Mouse (Mus musculus): Measurements from ENCODE around the gene Itgad. TPM values are rescaled to one million over a fixed set of nuclear protein-coding genes. Genes with fewer than 3 reads are reported as not detected.

Itgad gene
- polyA plus RNA-seq, 1 experiment from 2014 or later = not detected

DNA sequence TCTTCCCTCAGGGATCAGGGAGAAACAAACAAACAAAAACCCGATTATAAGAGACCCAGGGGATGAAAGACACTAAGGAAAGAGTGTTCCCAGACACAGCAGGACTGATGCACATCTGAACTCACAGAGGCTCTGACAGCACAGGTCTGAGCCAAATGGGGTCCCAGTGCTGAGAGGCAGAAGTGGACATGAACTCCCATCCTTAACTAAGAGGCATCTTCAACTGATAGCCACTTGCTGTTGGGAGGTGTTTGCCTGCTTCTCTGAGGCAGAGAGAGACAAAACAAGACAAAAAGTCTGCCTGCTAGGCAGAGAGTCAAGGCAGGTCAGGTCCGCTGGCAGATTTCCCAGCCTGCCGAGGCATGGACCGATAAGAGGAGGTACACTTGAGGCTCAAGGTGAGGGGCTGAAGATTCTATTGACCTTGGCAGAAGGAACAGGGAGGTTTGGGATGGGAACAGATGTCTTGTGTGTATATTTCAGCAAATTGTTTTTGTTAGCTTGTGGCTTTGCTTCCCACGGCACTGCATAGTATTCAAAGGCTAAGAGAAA, 102.7 kb downstream of the Itgad start:
- ATAC-seq = no peak
- H3K36me3 ChIP-seq (ENCODE audit: control insufficient read depth, insufficient read depth, low read length) = no peaks in the 10 kb centered on the region
- no peak overlapping the region for H3K27ac ChIP-seq (ENCODE audit: low read depth, low read length)
- H3K4me3 ChIP-seq (ENCODE audit: low read length) = no peak overlapping the region
- peaks cover 9% of the 10 kb centered on the region for H3K4me1 ChIP-seq (ENCODE audit: control insufficient read depth, insufficient read depth, low read depth, low read length)
- H3K9me3 ChIP-seq (ENCODE audit: control insufficient read depth, low read length) = no peaks in the 10 kb centered on the region
- 49% methylated on average over 5 of the region's 5 CpGs for WGBS
- H3K4me2 ChIP-seq (ENCODE audit: low read length) = no peak overlapping the region
- no peaks in the 10 kb centered on the region for H3K27me3 ChIP-seq (replicated peaks; ENCODE audit: control insufficient read depth, insufficient read depth, low read length)
- H3K9ac ChIP-seq (ENCODE audit: low read depth, low read length) = no peak overlapping the region

DNA sequence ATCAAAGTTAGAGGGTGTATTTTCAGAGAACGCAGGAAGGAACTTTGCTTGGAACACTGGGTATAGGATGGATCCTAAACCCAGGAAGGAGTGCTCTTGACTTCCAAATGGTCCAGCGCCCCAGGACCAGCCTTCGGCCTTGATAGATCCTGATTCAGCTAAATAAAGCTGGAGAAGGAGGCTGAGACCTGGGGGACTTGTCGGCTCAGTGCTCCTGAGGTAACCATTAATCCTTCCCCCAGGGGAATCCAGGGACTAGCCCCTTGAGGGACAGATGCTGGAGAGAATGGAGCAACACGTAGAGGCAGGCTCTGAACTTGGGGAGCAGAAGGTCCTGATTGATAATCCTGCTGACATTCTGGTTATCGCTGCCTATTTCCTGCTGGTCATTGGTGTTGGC, 111.2 kb downstream of the Itgad start, which contains the start of gene Slc5a2:
Gene Slc5a2 (plus strand): TSS at position 247 of the 400 bp plus-strand sequence.
- 84% methylated on average over 6 of the region's 6 CpGs for WGBS
- no peak for ATAC-seq
- no peaks in the 10 kb centered on the region for H3K36me3 ChIP-seq (ENCODE audit: control insufficient read depth, insufficient read depth, low read length)
- H3K4me3 ChIP-seq (ENCODE audit: low read length) = no peak within 1 kb of the TSS
- no peaks in the 10 kb centered on the region for H3K4me1 ChIP-seq (ENCODE audit: control insufficient read depth, insufficient read depth, low read depth, low read length)
- H3K27ac ChIP-seq (ENCODE audit: low read depth, low read length) = no peak within 1 kb of the TSS
- no peaks in the 10 kb centered on the region for H3K9me3 ChIP-seq (ENCODE audit: control insufficient read depth, low read length)
- no peak within 1 kb of the TSS for H3K9ac ChIP-seq (ENCODE audit: low read depth, low read length)
- H3K27me3 ChIP-seq (replicated peaks; ENCODE audit: control insufficient read depth, insufficient read depth, low read length) = no peaks in the 10 kb centered on the region
- no peak within 1 kb of the TSS for H3K4me2 ChIP-seq (ENCODE audit: low read length)

DNA sequence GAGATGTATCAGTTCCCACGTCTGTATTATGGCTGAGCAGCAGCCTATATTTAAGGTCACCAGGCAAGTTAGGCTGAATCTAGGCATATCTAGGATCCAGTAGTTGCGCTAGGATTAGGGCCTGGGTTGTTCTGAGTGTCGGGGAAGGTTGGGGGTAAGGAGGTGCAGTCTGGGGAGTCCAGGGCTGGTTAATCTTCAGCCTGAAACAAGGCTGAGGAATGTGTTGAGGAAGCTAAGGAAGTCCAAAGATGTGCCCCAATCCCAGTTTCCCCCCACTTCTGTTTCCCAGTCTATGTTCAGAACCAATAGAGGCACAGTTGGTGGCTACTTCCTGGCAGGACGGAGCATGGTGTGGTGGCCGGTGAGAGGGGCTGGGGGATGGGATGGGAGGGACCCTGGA, 111.9 kb downstream of the Itgad start:
- Histone ChIP-seq H3K4me3 (ENCODE audit: low read length) (no peak overlapping the region), H3K27me3 (replicated peaks; ENCODE audit: control insufficient read depth, insufficient read depth, low read length) (no peaks in the 10 kb centered on the region), H3K27ac (ENCODE audit: low read depth, low read length) (no peak overlapping the region), H3K36me3 (ENCODE audit: control insufficient read depth, insufficient read depth, low read length) (peaks cover 1% of the 10 kb centered on the region; the same call in 1 of the 2 replicates), H3K9me3 (ENCODE audit: control insufficient read depth, low read length) (no peaks in the 10 kb centered on the region), H3K4me1 (ENCODE audit: control insufficient read depth, insufficient read depth, low read depth, low read length) (no peaks in the 10 kb centered on the region), H3K4me2 (ENCODE audit: low read length) (no peak overlapping the region), H3K9ac (ENCODE audit: low read depth, low read length) (no peak overlapping the region)
- 87% methylated on average over 5 of the region's 5 CpGs for WGBS
- ATAC-seq = no peak

DNA sequence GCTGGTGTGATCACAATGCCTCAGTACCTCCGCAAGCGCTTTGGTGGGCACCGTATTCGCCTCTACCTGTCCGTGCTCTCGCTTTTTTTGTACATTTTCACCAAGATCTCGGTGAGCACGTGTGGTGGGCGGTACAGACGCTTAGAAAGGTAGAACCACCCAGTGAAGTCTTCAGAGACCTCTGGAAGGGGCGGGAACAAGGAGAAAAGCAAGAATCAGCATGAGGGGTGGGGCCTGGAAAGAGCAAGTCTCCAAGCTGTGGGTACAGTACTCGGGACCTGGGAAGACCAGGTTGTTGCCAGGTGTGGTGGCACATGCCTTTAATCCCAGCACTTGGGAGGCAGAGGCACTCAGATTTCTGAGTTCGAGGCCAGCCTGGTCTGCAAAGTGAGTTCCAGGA, 113.2 kb downstream of the Itgad start:
- Histone ChIP-seq H3K27ac (ENCODE audit: low read depth, low read length) (no peak overlapping the region), H3K9ac (ENCODE audit: low read depth, low read length) (no peak overlapping the region), H3K4me1 (ENCODE audit: control insufficient read depth, insufficient read depth, low read depth, low read length) (no peaks in the 10 kb centered on the region), H3K9me3 (ENCODE audit: control insufficient read depth, low read length) (no peaks in the 10 kb centered on the region), H3K36me3 (ENCODE audit: control insufficient read depth, insufficient read depth, low read length) (peaks cover 7% of the 10 kb centered on the region; the same call in 1 of the 2 replicates), H3K27me3 (replicated peaks; ENCODE audit: control insufficient read depth, insufficient read depth, low read length) (no peaks in the 10 kb centered on the region), H3K4me3 (ENCODE audit: low read length) (no peak overlapping the region), H3K4me2 (ENCODE audit: low read length) (no peak overlapping the region)
- 71% methylated on average over 13 of the region's 13 CpGs for WGBS
- ATAC-seq = no peak

DNA sequence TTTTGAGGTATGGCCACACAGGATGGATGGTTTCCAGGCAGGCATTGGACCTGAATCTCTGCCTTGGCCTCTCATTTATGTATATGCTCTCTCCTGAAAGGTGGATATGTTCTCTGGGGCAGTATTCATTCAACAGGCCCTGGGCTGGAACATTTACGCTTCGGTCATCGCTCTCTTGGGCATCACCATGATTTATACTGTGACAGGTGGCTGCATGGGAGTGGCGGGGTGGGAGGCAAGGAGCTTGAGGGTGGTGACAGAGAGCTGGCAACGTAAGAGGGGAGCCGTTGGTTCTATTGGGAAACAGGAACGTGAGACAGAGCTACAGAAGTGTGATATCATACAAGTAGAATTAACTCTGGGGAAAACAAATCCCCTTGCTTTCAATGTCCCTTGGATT, 113.6 kb downstream of the Itgad start:
- H3K27me3 ChIP-seq (replicated peaks; ENCODE audit: control insufficient read depth, insufficient read depth, low read length) = no peaks in the 10 kb centered on the region
- H3K9me3 ChIP-seq (ENCODE audit: control insufficient read depth, low read length) = no peaks in the 10 kb centered on the region
- H3K36me3 ChIP-seq (ENCODE audit: control insufficient read depth, insufficient read depth, low read length) = peaks cover 7% of the 10 kb centered on the region; the same call in 1 of the 2 replicates

DNA sequence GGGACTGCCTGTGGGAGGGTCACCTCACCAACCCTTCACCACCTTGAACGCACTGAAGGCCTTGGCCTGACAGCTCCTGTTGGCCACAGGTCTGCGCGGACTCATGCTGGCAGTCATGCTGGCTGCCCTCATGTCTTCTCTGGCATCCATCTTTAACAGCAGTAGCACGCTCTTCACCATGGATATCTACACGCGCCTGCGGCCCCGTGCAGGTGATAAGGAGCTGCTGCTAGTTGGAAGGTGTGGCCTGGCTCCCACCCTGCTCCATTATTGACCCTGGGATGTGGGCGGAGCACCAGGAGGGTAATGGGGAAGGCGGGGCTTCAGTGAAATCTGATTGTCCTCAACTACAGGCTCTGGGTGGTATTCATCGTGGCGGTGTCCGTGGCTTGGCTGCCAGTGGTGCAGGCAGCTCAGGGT, 116.3 kb downstream of the Itgad start:
- 67% methylated on average over 13 of the region's 13 CpGs for WGBS

More for the DNA sequence above, 113.6 kb downstream of the Itgad start:
- 84% methylated on average over 7 of the region's 7 CpGs for WGBS
- no peak for ATAC-seq
- no peak overlapping the region for H3K9ac ChIP-seq (ENCODE audit: low read depth, low read length)
- H3K4me3 ChIP-seq (ENCODE audit: low read length) = no peak overlapping the region
- H3K4me1 ChIP-seq (ENCODE audit: control insufficient read depth, insufficient read depth, low read depth, low read length) = no peaks in the 10 kb centered on the region
- H3K4me2 ChIP-seq (ENCODE audit: low read length) = no peak overlapping the region
- H3K27ac ChIP-seq (ENCODE audit: low read depth, low read length) = no peak overlapping the region

DNA sequence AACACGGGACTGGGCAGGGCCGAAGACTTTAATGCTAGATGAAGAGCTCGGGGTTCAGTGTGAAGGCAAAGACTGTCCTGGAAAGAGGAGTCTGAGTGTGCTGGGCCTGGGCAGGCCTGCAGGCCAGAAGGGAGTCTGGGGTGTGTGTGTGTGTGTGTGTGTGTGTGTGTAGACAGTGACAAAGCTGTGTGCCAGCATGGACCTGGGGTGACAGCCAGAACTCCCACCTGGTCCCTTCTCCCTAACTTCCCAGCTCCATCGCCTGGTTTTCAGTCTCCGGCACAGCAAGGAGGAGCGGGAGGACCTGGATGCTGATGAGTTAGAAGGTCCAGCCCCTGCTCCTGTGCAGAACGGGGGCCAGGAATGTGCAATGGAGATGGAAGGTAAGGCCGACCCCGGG, 117.3 kb downstream of the Itgad start:
- H3K4me2 ChIP-seq (ENCODE audit: low read length) = no peak overlapping the region
- no peaks in the 10 kb centered on the region for H3K27me3 ChIP-seq (replicated peaks; ENCODE audit: control insufficient read depth, insufficient read depth, low read length)
- no peaks in the 10 kb centered on the region for H3K9me3 ChIP-seq (ENCODE audit: control insufficient read depth, low read length)
- H3K4me1 ChIP-seq (ENCODE audit: control insufficient read depth, insufficient read depth, low read depth, low read length) = no peaks in the 10 kb centered on the region
- H3K36me3 ChIP-seq (ENCODE audit: control insufficient read depth, insufficient read depth, low read length) = peaks cover 20% of the 10 kb centered on the region
- 96% methylated on average over 9 of the region's 9 CpGs for WGBS
- H3K27ac ChIP-seq (ENCODE audit: low read depth, low read length) = no peak overlapping the region
- no peak overlapping the region for H3K9ac ChIP-seq (ENCODE audit: low read depth, low read length)
- no peak for ATAC-seq
- no peak overlapping the region for H3K4me3 ChIP-seq (ENCODE audit: low read length)

More for the DNA sequence above, 116.3 kb downstream of the Itgad start:
- Histone ChIP-seq H3K4me2 (ENCODE audit: low read length) (no peak overlapping the region), H3K27me3 (replicated peaks; ENCODE audit: control insufficient read depth, insufficient read depth, low read length) (no peaks in the 10 kb centered on the region), H3K4me3 (ENCODE audit: low read length) (no peak overlapping the region), H3K36me3 (ENCODE audit: control insufficient read depth, insufficient read depth, low read length) (peaks cover 14% of the 10 kb centered on the region), H3K27ac (ENCODE audit: low read depth, low read length) (no peak overlapping the region), H3K4me1 (ENCODE audit: control insufficient read depth, insufficient read depth, low read depth, low read length) (no peaks in the 10 kb centered on the region), H3K9ac (ENCODE audit: low read depth, low read length) (no peak overlapping the region), H3K9me3 (ENCODE audit: control insufficient read depth, low read length) (no peaks in the 10 kb centered on the region)
- no peak for ATAC-seq

Other genes starting within 250 kb of the Itgad start
- 42.1 and 42.3 TPM in 2 replicates for gene Kat8, start 241.9 kb upstream of the Itgad start, polyA plus RNA-seq (2015; fragmentation: Nextera tagmentation; extraction: Ambion mirVana)
- gene Prss8, start 224.3 kb upstream of the Itgad start, polyA plus RNA-seq (2015; fragmentation: Nextera tagmentation; extraction: Ambion mirVana) = 0.50 TPM in 2 replicates
- gene Prss36, start 207.7 kb upstream of the Itgad start, polyA plus RNA-seq (2015; fragmentation: Nextera tagmentation; extraction: Ambion mirVana) = 14.3 and 14.9 TPM in 2 replicates
- gene Fus, start 186.9 kb upstream of the Itgad start, polyA plus RNA-seq (2015; fragmentation: Nextera tagmentation; extraction: Ambion mirVana) = 275 and 318 TPM in 2 replicates
- 7.3 and 9.3 TPM in 2 replicates for gene Pycard, start 160.5 kb upstream of the Itgad start, polyA plus RNA-seq (2015; fragmentation: Nextera tagmentation; extraction: Ambion mirVana)
- gene Trim72, start 150.4 kb upstream of the Itgad start, polyA plus RNA-seq (2015; fragmentation: Nextera tagmentation; extraction: Ambion mirVana) = 0.27 TPM in 1 of 2 replicates, not detected in the other
- gene Itgam, start 91.7 kb upstream of the Itgad start, polyA plus RNA-seq (2015; fragmentation: Nextera tagmentation; extraction: Ambion mirVana) = 0.94 and 1.0 TPM in 2 replicates
- gene Gm49368, start 91.7 kb upstream of the Itgad start, polyA plus RNA-seq (2015; fragmentation: Nextera tagmentation; extraction: Ambion mirVana) = not detected in 2 replicates
- gene Itgax, start 24.8 kb upstream of the Itgad start, polyA plus RNA-seq (2015; fragmentation: Nextera tagmentation; extraction: Ambion mirVana) = 0.10 TPM in 1 of 2 replicates, not detected in the other
- 0.33 and 4.0 TPM in 2 replicates for gene Cox6a2, start 52.0 kb downstream of the Itgad start, polyA plus RNA-seq (2015; fragmentation: Nextera tagmentation; extraction: Ambion mirVana)
- 12.0 and 14.1 TPM in 2 replicates for gene Armc5, start 83.0 kb downstream of the Itgad start, polyA plus RNA-seq (2015; fragmentation: Nextera tagmentation; extraction: Ambion mirVana)
- 6.3 and 7.9 TPM in 2 replicates for gene 9130023H24Rik, start 83.7 kb downstream of the Itgad start, polyA plus RNA-seq (2015; fragmentation: Nextera tagmentation; extraction: Ambion mirVana)
- 27.8 and 34.6 TPM in 2 replicates for gene Tgfb1i1, start 92.4 kb downstream of the Itgad start, polyA plus RNA-seq (2015; fragmentation: Nextera tagmentation; extraction: Ambion mirVana)
- 0.15 TPM in 1 of 2 replicates, not detected in the other for gene Slc5a2, start 111.3 kb downstream of the Itgad start, polyA plus RNA-seq (2015; fragmentation: Nextera tagmentation; extraction: Ambion mirVana)
- 22.7 and 26.9 TPM in 2 replicates for gene BC017158, start 143.8 kb downstream of the Itgad start, polyA plus RNA-seq (2015; fragmentation: Nextera tagmentation; extraction: Ambion mirVana)

Measured in hindbrain, embryonic 16.5 days (tissue).